Mouse (Mus musculus): ENCODE measurements around the gene Aebp1. TPM values are rescaled to one million over a fixed set of nuclear protein-coding genes. Genes with fewer than 3 reads are reported as not detected.

Aebp1 gene
- polyA plus RNA-seq, 1 experiment from 2014 or later: 33.9 TPM

DNA sequence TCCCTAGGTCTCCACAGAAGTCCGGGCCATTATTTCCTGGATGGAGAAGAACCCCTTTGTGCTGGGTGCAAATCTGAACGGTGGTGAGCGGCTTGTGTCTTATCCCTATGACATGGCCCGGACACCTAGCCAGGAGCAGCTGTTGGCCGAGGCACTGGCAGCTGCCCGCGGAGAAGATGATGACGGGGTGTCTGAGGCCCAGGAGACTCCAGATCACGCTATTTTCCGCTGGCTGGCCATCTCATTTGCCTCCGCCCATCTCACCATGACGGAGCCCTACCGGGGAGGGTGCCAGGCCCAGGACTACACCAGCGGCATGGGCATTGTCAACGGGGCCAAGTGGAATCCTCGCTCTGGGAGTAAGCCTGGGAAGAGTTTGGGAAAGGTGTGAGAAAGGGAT, 8.3 kb downstream of the Aebp1 start:
- Histone ChIP-seq H3K9ac (ENCODE audit: low read depth, low read length) (no peak overlapping the region), H3K4me1 (replicated peaks; ENCODE audit: insufficient read depth, low read length) (peaks cover 6% of the 10 kb centered on the region; the same call in 1 of the 2 replicates), H3K4me2 (ENCODE audit: low read length) (no peak overlapping the region), H3K36me3 (ENCODE audit: insufficient read depth, low read length) (peaks cover 53% of the 10 kb centered on the region), H3K27me3 (ENCODE audit: insufficient read depth, low read length) (no peaks in the 10 kb centered on the region), H3K27ac (no peak overlapping the region), H3K4me3 (replicated peaks; ENCODE audit: low read depth, low read length) (no peak overlapping the region), H3K9me3 (replicated peaks; ENCODE audit: low read length) (no peaks in the 10 kb centered on the region)
- no peak for DNase-seq (ENCODE audit: low spot score)
- WGBS: 82% methylated on average over 16 of the region's 16 CpGs
- no peak for TF ChIP-seq CTCF (IDR thresholded peaks at IDR 0.05; ENCODE audit: low read depth)
- no peak for ATAC-seq (replicated peaks; ENCODE audit: low FRiP score, low read depth)

DNA sequence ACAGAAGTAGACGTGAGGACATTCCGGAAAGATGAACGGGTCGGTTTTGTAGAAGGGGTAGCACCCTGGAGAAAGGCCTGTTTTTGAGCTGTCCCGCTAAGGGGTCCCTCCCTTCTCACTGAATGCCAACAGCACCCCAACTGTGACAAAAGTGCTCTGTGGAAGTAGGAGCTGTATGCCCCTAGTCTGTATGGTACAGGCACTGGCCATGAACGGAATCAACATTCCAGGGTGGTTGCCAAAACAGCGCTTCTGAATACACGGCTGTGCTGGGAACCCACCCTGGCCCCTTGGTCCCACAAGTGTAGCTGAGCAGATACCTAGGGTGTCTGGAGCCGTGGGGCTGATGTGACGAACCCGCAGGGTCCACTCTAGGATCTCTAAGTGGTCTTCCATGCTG, 11.0 kb downstream of the Aebp1 start:
- no peak for TF ChIP-seq CTCF (IDR thresholded peaks at IDR 0.05; ENCODE audit: low read depth)
- ATAC-seq (replicated peaks; ENCODE audit: low FRiP score, low read depth) (no peak), DNase-seq (ENCODE audit: low spot score) (no peak)
- Histone ChIP-seq H3K4me1 (replicated peaks; ENCODE audit: insufficient read depth, low read length) (no peaks in the 10 kb centered on the region; the same call in 1 of the 2 replicates), H3K4me2 (ENCODE audit: low read length) (no peak overlapping the region), H3K36me3 (ENCODE audit: insufficient read depth, low read length) (peaks cover 59% of the 10 kb centered on the region), H3K9me3 (replicated peaks; ENCODE audit: low read length) (no peaks in the 10 kb centered on the region), H3K27me3 (ENCODE audit: insufficient read depth, low read length) (no peaks in the 10 kb centered on the region), H3K9ac (ENCODE audit: low read depth, low read length) (no peak overlapping the region), H3K4me3 (replicated peaks; ENCODE audit: low read depth, low read length) (no peak overlapping the region), H3K27ac (no peak overlapping the region)
- WGBS: 93% methylated on average over 11 of the region's 11 CpGs

DNA sequence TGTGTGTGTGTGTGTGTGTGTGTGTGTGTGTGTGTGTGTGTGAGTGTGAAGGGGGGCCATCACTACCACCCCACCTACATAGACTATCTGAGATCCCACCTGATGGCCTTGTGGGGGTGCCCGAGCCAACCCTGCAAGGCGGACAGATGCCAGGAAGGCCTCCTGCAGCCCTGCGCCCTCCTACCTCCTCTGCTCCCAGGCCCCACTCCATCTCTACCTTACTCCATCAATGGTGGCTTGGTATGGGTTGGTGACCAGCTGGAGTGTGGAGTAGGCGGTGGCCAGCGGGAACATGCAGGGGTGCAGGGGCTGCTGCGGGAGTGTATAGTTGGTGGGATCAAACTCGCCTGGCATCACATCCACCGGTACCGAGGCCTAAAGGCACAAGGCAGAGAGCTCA, 11.4 kb downstream of the Aebp1 start:
- no peaks in the 10 kb centered on the region; the same call in 1 of the 2 replicates for H3K4me1 ChIP-seq (replicated peaks; ENCODE audit: insufficient read depth, low read length)
- ATAC-seq (replicated peaks; ENCODE audit: low FRiP score, low read depth) (no peak), DNase-seq (ENCODE audit: low spot score) (no peak)
- H3K36me3 ChIP-seq (ENCODE audit: insufficient read depth, low read length): peaks cover 59% of the 10 kb centered on the region
- no peak for TF ChIP-seq CTCF (IDR thresholded peaks at IDR 0.05; ENCODE audit: low read depth)
- H3K4me2 ChIP-seq (ENCODE audit: low read length): no peak overlapping the region
- no peaks in the 10 kb centered on the region for H3K27me3 ChIP-seq (ENCODE audit: insufficient read depth, low read length)
- H3K9ac ChIP-seq (ENCODE audit: low read depth, low read length): no peak overlapping the region
- H3K27ac ChIP-seq: no peak overlapping the region
- H3K4me3 ChIP-seq (replicated peaks; ENCODE audit: low read depth, low read length): no peak overlapping the region
- WGBS: 96% methylated on average over 9 of the region's 9 CpGs
- H3K9me3 ChIP-seq (replicated peaks; ENCODE audit: low read length): no peaks in the 10 kb centered on the region

DNA sequence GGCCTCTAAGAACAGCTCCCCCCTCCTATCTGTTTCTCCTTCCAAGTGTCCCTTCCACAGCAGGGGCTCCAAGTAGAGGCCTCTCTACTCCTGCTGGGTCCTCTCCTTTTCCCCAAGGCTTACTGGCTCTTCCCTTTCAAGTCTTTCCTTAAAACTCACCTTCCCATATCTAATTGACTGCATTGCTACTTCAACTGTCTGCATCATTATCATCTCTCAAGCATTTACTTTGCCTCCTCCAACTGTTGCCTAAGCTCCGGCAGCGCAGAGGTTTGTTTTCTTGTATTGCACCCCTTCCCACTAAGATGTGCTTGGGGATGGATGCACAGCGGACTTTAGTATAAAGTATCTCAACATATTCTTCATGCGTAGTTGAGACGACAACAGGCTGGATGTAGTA, 15.7 kb downstream of the Aebp1 start:
- no peak for ATAC-seq (replicated peaks; ENCODE audit: low FRiP score, low read depth)
- 1% methylated on average over 5 of the region's 5 CpGs for whole genome bisulfite sequencing
- Histone ChIP-seq H3K27me3 (ENCODE audit: insufficient read depth, low read length) (no peaks in the 10 kb centered on the region), H3K4me3 (replicated peaks; ENCODE audit: low read depth, low read length) (peak overlapping the region; percentile 62), H3K4me1 (replicated peaks; ENCODE audit: insufficient read depth, low read length) (peaks cover 10% of the 10 kb centered on the region; the same call in 1 of the 2 replicates), H3K36me3 (ENCODE audit: insufficient read depth, low read length) (peaks cover 32% of the 10 kb centered on the region), H3K9ac (ENCODE audit: low read depth, low read length) (peak overlapping the region; percentile 69), H3K27ac (no peak overlapping the region), H3K9me3 (replicated peaks; ENCODE audit: low read length) (no peaks in the 10 kb centered on the region), H3K4me2 (ENCODE audit: low read length) (peak overlapping the region; percentile 82)
- DNase-seq (ENCODE audit: low spot score): no peak
- TF ChIP-seq CTCF (IDR thresholded peaks at IDR 0.05; ENCODE audit: low read depth): no peak

DNA sequence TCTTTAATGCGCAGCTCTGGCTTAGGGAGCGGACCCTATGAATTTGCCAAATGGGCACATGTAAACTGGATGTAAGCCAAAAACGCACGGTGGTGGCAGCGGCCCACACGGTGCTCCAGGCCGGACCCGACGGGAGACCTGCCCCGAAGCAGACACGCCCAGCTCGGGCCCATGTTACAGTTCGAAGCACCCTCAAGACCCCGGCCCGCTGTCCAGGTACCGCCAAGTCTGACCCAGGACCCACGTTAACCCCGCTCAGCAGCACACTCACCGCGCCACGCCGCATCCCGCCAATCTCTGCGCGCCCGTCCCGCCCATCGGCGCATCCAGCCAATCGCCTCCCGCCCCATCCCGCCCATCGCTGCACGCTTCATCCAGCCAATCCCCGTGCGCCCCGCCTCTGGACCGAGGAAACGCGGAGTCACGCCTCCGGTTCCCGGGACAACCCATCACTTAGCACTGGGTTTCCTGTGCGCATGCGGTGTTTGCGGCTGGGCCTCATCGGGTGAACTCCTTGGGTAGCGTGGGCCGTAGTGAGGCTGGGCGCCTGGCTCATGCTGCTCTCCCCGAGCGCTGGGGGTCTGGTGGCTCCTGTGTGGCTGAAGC, 16.3 kb downstream of the Aebp1 start, which contains the start of gene Pold2:
Gene Pold2 (minus strand): TSS at position 372 of the 606 bp plus-strand sequence.
- Histone ChIP-seq H3K9me3 (replicated peaks; ENCODE audit: low read length) (no peaks in the 10 kb centered on the region), H3K4me3 (replicated peaks; ENCODE audit: low read depth, low read length) (peak within 1 kb of the TSS; percentile 62), H3K9ac (ENCODE audit: low read depth, low read length) (peak within 1 kb of the TSS; percentile 69), H3K4me1 (replicated peaks; ENCODE audit: insufficient read depth, low read length) (peaks cover 10% of the 10 kb centered on the region; the same call in 1 of the 2 replicates), H3K36me3 (ENCODE audit: insufficient read depth, low read length) (peaks cover 27% of the 10 kb centered on the region), H3K27me3 (ENCODE audit: insufficient read depth, low read length) (no peaks in the 10 kb centered on the region), H3K4me2 (ENCODE audit: low read length) (peak within 1 kb of the TSS; percentile 82), H3K27ac (peak within 1 kb of the TSS; percentile 70)
- DNase-seq (ENCODE audit: low spot score): peak; percentile 98
- peak; percentile 98 for ATAC-seq (replicated peaks; ENCODE audit: low FRiP score, low read depth)
- TF ChIP-seq CTCF (IDR thresholded peaks at IDR 0.05; ENCODE audit: low read depth): no peak
- WGBS: 0% methylated on average over 51 of the region's 52 CpGs

DNA sequence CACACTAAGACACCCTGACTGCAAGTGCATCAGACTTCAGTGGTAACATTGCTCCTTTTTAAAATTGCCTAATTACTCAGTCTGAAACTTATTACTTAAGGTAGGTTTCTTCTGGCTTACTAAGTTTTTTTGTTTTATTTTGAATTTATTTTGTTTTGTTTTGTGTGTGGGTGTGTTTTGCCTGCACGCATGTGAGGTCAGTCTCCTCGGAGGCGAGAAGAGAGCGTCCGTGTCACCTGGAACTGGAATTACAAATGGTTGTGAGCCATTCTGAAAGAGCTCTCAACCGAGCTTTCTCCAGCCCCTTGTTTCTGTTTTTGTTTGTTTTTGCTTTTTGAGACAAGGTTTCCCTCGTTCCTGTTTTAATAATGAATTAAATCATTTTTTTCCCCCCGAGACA, 16.9 kb downstream of the Aebp1 start:
- TF ChIP-seq CTCF (IDR thresholded peaks at IDR 0.05; ENCODE audit: low read depth): no peak
- Histone ChIP-seq H3K36me3 (ENCODE audit: insufficient read depth, low read length) (peaks cover 21% of the 10 kb centered on the region), H3K4me3 (replicated peaks; ENCODE audit: low read depth, low read length) (peak overlapping the region; percentile 62), H3K9me3 (replicated peaks; ENCODE audit: low read length) (no peaks in the 10 kb centered on the region), H3K9ac (ENCODE audit: low read depth, low read length) (peak overlapping the region; percentile 51), H3K27ac (peak overlapping the region; percentile 70), H3K4me1 (replicated peaks; ENCODE audit: insufficient read depth, low read length) (peaks cover 10% of the 10 kb centered on the region; the same call in 1 of the 2 replicates), H3K4me2 (ENCODE audit: low read length) (peak overlapping the region; percentile 82), H3K27me3 (ENCODE audit: insufficient read depth, low read length) (no peaks in the 10 kb centered on the region)
- ATAC-seq (replicated peaks; ENCODE audit: low FRiP score, low read depth) (no peak), DNase-seq (ENCODE audit: low spot score) (no peak)
- WGBS: 28% methylated on average over 8 of the region's 8 CpGs
